Mouse (Mus musculus): ENCODE measurements around the gene Boll.

The Boll gene

DNA sequence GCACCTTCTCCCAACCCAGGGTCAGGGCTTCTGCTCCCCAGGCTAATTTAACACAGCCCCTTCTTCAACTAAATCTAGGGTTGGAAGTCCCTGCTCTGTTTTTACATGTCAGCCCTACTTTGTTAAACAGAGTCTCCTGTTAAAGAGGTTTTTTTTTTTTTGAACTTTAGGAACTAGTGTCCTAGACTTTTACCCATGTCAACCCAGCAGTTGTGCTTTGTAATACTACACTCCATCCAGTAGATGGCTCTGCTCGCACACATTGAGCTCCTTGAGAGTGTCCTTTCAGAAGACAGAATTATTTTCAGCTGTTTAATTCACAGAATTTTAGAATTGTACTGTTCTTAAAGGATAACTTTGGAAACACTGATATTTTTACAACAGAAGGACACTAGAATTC lies 124.0 kb downstream of the Boll start:
- DNase-seq (ENCODE audit: inconsistent age in 2 of 2, low spot score in 1 of 2), result peak in 1 of 2 experiments; percentile 71

DNA sequence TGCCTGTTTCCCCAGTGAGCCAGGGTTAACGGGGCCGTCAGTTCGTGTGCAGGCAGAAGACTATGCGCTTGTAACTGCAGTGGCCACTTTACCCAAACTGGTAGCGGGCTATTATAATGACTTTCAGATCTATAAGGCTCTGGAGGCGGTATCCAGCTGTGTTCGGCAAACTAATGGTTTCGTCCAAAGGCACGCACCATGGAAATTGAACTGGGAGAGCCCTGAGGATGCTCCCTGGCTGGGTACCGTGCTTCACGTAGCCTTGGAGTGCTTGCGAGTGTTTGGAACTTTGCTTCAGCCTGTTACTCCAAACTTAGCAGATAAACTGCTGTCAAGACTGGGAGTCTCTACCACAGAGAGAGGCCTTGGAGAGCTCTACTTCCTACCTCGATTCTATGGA lies 124.8 kb downstream of the Boll start:
- peak in 1 of 2 experiments; percentile 66 for DNase-seq (ENCODE audit: inconsistent age in 2 of 2, low spot score in 1 of 2)

DNA sequence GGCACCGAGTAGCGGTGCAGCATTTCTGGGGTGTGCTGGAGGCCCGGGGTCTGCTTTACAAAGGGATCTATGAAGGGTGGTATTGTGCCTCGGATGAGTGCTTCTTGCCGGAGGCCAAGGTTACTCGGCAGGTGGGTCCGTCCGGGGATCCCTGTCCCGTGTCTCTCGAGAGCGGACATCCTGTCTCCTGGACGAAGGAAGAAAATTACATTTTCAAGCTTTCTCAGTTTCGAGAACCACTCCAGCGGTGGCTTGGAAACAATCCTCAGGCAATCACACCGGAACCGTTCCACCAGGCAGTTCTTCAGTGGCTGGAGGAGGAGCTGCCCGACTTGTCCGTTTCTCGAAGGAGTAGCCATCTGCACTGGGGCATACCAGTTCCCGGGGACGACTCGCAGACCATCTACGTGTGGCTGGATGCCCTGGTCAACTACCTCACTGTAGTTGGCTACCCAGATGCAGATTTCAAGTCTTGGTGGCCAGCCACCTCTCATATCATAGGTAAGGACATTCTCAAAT lies 125.6 kb downstream of the Boll start:
- DNase-seq (ENCODE audit: inconsistent age in 2 of 2, low spot score in 1 of 2), result peak; percentile 56 to 83

- DNase-seq (ENCODE audit: inconsistent age in 2 of 2, low spot score in 1 of 2), result peak; percentile 97 to 98
Measured at GRCm38 (mm10) chr1:55236890-55237642, 126.2 kb downstream of the Boll start, which contains the start of gene Mars2. Gene Mars2, plus strand, starts transcription at chr1:55237177.

DNA sequence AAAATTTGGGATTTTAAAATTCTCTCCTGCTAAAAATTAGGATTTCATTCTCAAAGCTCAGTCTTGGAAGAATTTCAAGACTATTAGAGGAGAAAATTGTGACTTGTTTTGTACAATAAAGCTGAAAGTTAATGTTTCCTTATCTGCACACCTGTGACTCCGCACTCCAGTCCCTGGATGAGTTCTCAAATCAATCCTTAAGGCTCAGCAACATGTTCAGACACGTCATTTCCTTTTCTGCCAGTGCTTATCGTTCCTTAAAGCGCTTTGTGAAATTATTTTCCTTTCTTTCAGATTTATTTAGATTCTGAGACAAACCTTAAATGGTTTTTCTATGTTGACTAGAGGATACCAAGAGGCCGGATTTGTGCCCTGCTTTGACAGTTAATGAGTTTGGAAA lies 126.8 kb downstream of the Boll start:
- DNase-seq (ENCODE audit: inconsistent age in 2 of 2, low spot score in 1 of 2), result no peak

- DNase-seq (ENCODE audit: inconsistent age in 2 of 2, low spot score in 1 of 2), result no peak
Measured at GRCm38 (mm10) chr1:55234910-55235520, 128.3 kb downstream of the Boll start.

- peak in 1 of 2 experiments; percentile 62 for DNase-seq (ENCODE audit: inconsistent age in 2 of 2, low spot score in 1 of 2)
Measured at GRCm38 (mm10) chr1:55228256-55228884, 134.9 kb downstream of the Boll start.

DNA sequence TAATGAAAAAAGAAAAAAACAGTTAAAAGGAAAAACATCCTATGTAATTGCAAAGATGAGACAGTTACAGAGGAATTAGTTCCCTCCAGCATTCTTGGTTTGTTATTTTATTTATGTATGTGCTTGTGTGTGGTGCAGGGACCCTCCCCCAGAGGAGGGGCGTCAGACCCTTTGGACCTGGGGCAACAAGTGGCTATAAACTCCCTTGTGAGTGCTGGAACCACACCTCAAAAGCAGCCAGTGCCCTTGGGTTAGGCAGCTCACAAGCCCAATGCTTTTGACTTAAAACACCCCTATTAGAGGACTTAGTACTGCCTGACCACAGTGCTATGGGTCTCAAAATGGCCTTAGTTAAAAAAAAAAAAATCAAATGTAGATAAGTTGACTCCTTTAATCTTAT lies 135.9 kb downstream of the Boll start:
- DNase-seq (ENCODE audit: inconsistent age in 2 of 2, low spot score in 1 of 2), result peak in 1 of 2 experiments; percentile 58

GRCm38 (mm10) chr1:55226011-55226857 lies 137.0 kb downstream of the Boll start, which contains the start of gene Rftn2:
Gene Rftn2, minus strand, starts transcription at chr1:55226782.
- DNase-seq (ENCODE audit: inconsistent age in 2 of 2, low spot score in 1 of 2), result peak; percentile 68 to 90

- peak in 1 of 2 experiments; percentile 81 for DNase-seq (ENCODE audit: inconsistent age in 2 of 2, low spot score in 1 of 2)
Measured at GRCm38 (mm10) chr1:55225398-55225797, 137.9 kb downstream of the Boll start.

DNA sequence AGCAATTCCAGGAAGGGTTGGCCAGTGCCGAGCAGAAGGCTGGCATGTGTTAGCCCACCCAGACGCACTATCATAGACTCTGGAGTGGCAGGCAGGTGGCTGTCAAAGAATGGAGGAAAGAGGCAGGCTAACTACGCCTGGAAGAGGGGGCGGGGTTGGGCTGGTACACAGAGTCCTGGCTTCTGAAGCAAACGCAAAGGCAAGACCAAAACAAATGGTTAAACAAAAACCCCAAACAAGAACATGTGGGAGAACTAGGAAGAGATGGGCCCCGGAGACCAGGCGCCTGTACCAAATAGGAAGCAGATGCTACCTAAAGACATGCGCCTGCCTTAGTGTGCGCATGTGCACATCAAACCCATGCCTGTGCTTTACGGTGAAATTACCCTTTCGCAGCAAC lies 139.2 kb downstream of the Boll start:
- no peak for DNase-seq (ENCODE audit: inconsistent age in 2 of 2, low spot score in 1 of 2)

DNA sequence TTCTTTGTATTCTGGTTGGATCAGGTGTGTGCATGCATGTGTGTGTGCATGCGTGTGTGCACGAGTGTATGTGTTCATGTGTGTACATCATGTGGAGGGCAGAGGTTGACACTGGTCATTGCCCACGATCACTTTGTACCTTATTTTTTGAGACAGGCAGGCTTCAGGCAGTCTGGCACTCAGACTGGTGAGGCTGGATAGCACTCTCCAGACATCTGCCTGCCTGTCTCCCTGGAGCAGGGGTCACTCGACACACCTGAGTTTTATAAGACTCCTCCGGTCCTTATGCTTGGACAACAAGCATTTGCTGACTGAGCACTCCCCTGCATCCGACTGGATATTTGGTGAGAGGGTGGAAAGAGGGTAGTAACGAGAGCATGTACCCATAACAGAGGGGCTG lies 140.2 kb downstream of the Boll start:
- DNase-seq (ENCODE audit: inconsistent age in 2 of 2, low spot score in 1 of 2), result no peak

DNA sequence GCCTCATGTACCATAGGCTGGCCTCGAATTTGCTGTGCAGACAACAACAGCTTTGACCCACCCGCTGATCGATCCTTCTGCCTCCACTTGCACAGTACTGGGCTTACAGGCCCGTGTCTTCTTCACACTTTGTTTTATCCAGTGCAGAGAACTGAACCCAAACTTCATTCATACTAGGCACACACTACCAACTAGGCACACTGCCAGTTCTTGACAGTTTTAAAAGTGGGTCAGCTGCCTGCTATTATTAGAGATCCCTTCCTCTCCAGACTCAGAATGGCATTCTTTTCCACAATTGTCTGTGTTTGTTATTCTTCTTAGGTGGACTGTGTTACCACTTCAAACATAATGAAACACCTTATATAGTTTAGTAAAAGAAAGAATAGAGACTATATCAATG lies 141.9 kb downstream of the Boll start:
- DNase-seq (ENCODE audit: inconsistent age in 2 of 2, low spot score in 1 of 2), result peak in 1 of 2 experiments; percentile 82

- peak; percentile 63 to 75 for DNase-seq (ENCODE audit: inconsistent age in 2 of 2, low spot score in 1 of 2)
Measured at GRCm38 (mm10) chr1:55217191-55217590, 146.1 kb downstream of the Boll start.

GRCm38 (mm10) chr1:55215185-55215813 lies 148.0 kb downstream of the Boll start:
- peak; percentile 36 to 62 for DNase-seq (ENCODE audit: inconsistent age in 2 of 2, low spot score in 1 of 2)

DNA sequence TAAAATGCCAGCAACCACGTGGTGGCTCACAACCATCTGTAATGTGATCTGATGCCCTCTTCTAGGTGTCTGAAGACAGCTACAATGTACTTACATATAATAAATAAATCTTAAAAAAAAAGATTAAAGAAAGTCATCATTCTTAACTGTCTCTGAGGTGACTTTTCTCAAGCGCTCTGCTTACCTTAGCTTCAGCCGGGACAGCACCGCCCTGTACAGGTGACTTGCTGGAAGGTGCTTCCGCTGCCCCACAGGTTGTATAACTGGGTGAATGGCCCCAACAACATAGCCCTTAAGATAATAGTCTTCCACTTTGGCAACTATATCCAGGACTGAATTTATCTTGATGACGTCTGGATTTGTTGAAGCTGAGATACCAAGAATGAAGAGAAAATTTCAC lies 149.3 kb downstream of the Boll start:
- DNase-seq (ENCODE audit: inconsistent age in 2 of 2, low spot score in 1 of 2), result peak in 1 of 2 experiments; percentile 1

- peak in 1 of 2 experiments; percentile 2 for DNase-seq (ENCODE audit: inconsistent age in 2 of 2, low spot score in 1 of 2)
Measured at GRCm38 (mm10) chr1:55213475-55213874, 149.8 kb downstream of the Boll start.

DNA sequence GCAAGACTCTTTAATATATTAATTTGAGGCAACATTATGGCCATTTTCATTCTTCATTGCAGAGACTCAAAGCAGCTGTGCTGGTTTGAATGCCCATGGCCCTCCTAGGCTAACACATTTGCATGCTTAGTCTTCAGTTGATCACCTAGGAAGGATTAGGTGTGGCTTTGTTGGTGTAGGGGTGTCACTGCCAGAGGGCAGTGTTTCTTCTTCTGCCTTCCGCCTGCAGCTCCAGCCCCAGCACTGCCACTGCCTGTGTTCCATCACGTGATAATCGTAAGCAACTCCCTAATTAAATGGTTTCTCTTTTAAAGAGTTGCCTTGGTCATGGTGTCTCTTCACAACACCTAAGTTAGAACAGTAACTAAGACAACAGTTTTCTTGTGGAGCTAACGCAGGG lies 150.5 kb downstream of the Boll start:
- DNase-seq (ENCODE audit: inconsistent age in 2 of 2, low spot score in 1 of 2), result no peak

GRCm38 (mm10) chr1:55211081-55211480 lies 152.2 kb downstream of the Boll start:
- peak; percentile 70 to 81 for DNase-seq (ENCODE audit: inconsistent age in 2 of 2, low spot score in 1 of 2)

Data from adrenal gland, adult (tissue).